Mouse (Mus musculus) heart, adult 2 months (tissue): Measurements from ENCODE around the gene Dnah10. TPM values are rescaled to one million over a fixed set of nuclear protein-coding genes. Genes with fewer than 3 reads are reported as not detected.

ENCODE experiments used
- DNase-seq, 2 experiments: peaks; one replicate each; pipeline ENCODE4 v3.0.0; 2021
- H3K27ac ChIP-seq: fragments of 200-600 bp; 2 replicates; pipeline ENCODE4 v1.8.1; 2022
- H3K27me3 ChIP-seq: fragments of 200-500 bp; 2 replicates; pipeline ENCODE4 v1.6.1; 2012; ENCODE audit warnings: mild to moderate bottlenecking, low read length, inconsistent platforms, mixed read lengths; ENCODE audit not compliant: control insufficient read depth, insufficient read depth
- H3K36me3 ChIP-seq: fragments of 200-500 bp; 2 replicates; pipeline ENCODE4 v1.6.1; 2012; ENCODE audit warnings: low read length, inconsistent platforms; ENCODE audit not compliant: control insufficient read depth, insufficient read depth
- H3K4me1 ChIP-seq: fragments of 200-500 bp; 2 replicates; pipeline ENCODE4 v1.6.1; 2011; ENCODE audit warnings: low read length; ENCODE audit not compliant: control insufficient read depth, insufficient read depth
- H3K4me3 ChIP-seq: fragments of 200-600 bp; 2 replicates; pipeline ENCODE4 v1.8.1; 2022
- H3K79me2 ChIP-seq: fragments of 200-500 bp; replicated peaks from 2 replicates; pipeline ENCODE4 v1.6.1; 2012; ENCODE audit warnings: mild to moderate bottlenecking, inconsistent platforms, low read length, moderate library complexity, mixed read lengths; ENCODE audit not compliant: control insufficient read depth, insufficient read depth
- H3K9ac ChIP-seq: fragments of 200-500 bp; 2 replicates; pipeline ENCODE4 v1.6.1; 2012; ENCODE audit warnings: low read depth, mild to moderate bottlenecking, control low read depth, inconsistent platforms, low read length, mixed read lengths
- CTCF ChIP-seq: fragments of 200-600 bp; IDR thresholded peaks from 2 replicates; pipeline ENCODE4 v1.8.1; 2022; ENCODE audit warnings: antibody characterized with exemption, mild to moderate bottlenecking, moderate library complexity
- EP300 ChIP-seq: fragments of 200-500 bp; IDR thresholded peaks from 2 replicates; pipeline ENCODE4 v1.6.1; 2011; ENCODE audit warnings: low read depth, low read length, control low read depth; ENCODE audit not compliant: insufficient read depth
- POLR2A ChIP-seq: fragments of 200-500 bp; IDR thresholded peaks from 2 replicates; pipeline ENCODE4 v1.6.1; 2011; ENCODE audit warnings: mild to moderate bottlenecking, low read depth, low read length, control low read depth; ENCODE audit not compliant: insufficient read depth
- WGBS: fragments of 180-500 bp; shearing (Covaris S2); methylation state at CpG from one replicate; pipeline ENCODE4 v1.1.7; 2018; 5-methylcytosine and 5-hydroxymethylcytosine counted together
- intact Hi-C: fragments of 180-260 bp; cut with DNase I; formaldehyde crosslinking; loops from one replicate; pipeline ENCODE4 v1.15.1; 2025
- long read RNA-seq: library from polyadenylated mRNA; stranded (forward); transcript quantifications from one replicate; pipeline ENCODE4 v2.0.0, GENCODE M21; 2021
- polyA plus RNA-seq: library from polyadenylated mRNA; depleted of rRNA; stranded (reverse); fragments of >200 nt; gene quantifications from 2 replicates; pipeline ENCODE4 v1.2.3, GENCODE M21; 2012; rRNA removed
- total RNA-seq, 2 experiments: library from RNA; stranded (reverse); gene quantifications; 2 replicates each; pipeline ENCODE4 v1.2.3; 2021

Dnah10 gene
- total RNA-seq (under 1 TPM; 0.02 to 0.10 TPM), polyA plus RNA-seq (0.06 and 0.27 TPM in 2 replicates)
- long read RNA-seq = 0 reads

DNA sequence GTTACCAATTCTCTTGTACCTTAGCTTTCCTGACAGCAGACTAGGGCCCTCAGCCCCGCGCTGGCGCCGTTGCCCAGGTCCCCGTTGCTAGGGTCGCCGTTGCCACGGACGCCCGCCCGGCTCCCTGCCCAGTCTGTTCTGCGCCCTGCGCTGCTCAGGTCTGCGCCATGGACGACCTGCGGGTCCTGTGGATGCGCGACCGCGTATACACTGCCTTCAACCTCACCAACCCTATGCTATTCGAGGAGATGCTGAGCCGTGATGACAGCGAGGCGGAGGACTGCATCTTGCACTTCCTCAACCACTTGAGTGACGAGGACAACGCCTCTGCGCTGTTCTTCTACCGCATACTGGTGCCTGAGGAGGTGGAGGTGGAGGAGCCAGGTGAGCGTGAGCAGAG is at the start of gene Dnah10:
Gene Dnah10 (plus strand): TSS at position 89 of the 400 bp plus-strand sequence.
- DNase-seq = no peak
- intact Hi-C loops = no loop called here
- no peak within 1 kb of the TSS for H3K9ac ChIP-seq
- H3K4me3 ChIP-seq = no peak within 1 kb of the TSS
- no peaks in the 10 kb centered on the region for H3K79me2 ChIP-seq
- 22% methylated on average over 29 of the region's 29 CpGs for WGBS
- H3K27me3 ChIP-seq = no peaks in the 10 kb centered on the region
- H3K4me1 ChIP-seq = no peaks in the 10 kb centered on the region
- TF ChIP-seq EP300 (no peak), POLR2A (no peak), CTCF (no peak)
- no peak within 1 kb of the TSS for H3K27ac ChIP-seq
- H3K36me3 ChIP-seq = no peaks in the 10 kb centered on the region

DNA sequence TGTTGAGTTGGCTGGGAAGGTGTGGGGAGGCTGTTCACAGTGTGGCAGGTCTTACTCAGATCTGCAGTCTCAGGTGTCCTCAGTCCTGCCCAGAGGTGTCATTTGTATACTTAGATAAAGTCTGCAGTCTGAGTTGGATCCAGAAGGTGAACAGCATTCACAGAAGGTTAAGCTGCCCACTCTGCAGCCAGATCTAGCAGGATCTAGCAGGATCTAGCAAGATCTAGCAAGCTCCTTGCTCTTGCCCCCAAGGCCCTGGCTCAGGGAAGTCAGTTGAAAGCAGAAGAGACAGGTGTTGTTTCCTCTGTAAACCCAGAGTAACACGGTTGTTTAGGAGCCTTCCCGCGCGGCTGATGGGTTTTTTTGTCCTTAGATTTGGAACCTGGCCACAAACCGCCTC is 11.1 kb upstream of the Dnah10 start:
- no peaks in the 10 kb centered on the region; the same call in 1 of the 2 replicates for H3K4me1 ChIP-seq
- H3K79me2 ChIP-seq = peaks cover 2% of the 10 kb centered on the region; the same call in 1 of the 2 replicates
- TF ChIP-seq POLR2A = no peak
- TF ChIP-seq CTCF = no peak
- TF ChIP-seq EP300 = no peak
- no peaks in the 10 kb centered on the region for H3K36me3 ChIP-seq
- no peak for DNase-seq
- intact Hi-C loops = no loop called here
- no peak overlapping the region for H3K4me3 ChIP-seq
- H3K27me3 ChIP-seq = no peaks in the 10 kb centered on the region
- WGBS = 77% methylated on average over 5 of the region's 5 CpGs
- H3K9ac ChIP-seq = no peak overlapping the region
- no peak overlapping the region for H3K27ac ChIP-seq

DNA sequence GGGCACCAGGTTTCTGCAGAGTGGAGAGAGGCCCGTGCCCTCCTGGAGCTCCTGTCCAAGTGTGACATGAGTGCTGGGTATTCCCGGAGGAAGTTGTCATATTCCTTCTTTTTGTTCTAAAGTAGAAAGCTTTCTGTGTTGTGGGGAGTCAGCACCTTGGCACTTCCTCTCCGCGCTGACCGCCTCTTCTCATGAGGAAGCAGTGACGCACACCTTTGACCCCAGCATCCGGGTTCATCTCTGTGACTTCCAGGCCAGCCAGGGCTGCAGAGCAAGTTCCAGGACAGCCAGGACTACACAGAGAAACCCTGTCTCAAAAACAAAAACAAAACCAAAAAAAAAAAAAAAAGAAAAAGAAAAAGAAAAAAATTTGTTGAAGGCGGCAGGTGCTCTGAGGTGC is 9.8 kb upstream of the Dnah10 start:
- Histone ChIP-seq H3K4me3 (no peak overlapping the region), H3K27ac (peak overlapping the region; percentile 57), H3K27me3 (no peaks in the 10 kb centered on the region), H3K79me2 (peaks cover 2% of the 10 kb centered on the region; the same call in 1 of the 2 replicates), H3K9ac (no peak overlapping the region), H3K36me3 (no peaks in the 10 kb centered on the region), H3K4me1 (no peaks in the 10 kb centered on the region; the same call in 1 of the 2 replicates)
- 49% methylated on average over 8 of the region's 8 CpGs for WGBS
- peak; percentile 30 to 43 for DNase-seq
- intact Hi-C loops = no loop called here
- TF ChIP-seq CTCF (no peak), POLR2A (no peak), EP300 (no peak)

DNA sequence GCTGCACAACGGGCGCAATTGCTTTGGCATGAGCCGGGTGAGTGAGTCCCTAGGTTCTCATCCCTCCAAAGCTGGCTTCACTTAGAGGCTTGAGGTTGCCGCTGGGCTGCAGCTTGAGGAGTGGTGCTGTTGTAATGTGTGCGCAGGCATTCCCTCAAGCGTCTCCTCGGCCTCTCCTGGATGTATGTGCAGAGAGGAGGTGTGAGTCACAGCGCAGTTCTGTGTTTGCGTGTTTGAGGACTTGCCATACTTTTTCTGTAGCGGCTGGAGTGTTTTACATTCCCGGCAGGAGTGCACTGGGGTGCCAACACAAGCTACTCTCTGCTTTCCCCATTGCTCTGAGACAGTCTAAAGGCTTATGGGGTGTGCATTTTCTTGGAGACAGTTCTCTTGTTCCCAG is 6.9 kb upstream of the Dnah10 start:
- Histone ChIP-seq H3K27ac (no peak overlapping the region), H3K4me1 (no peaks in the 10 kb centered on the region; the same call in 1 of the 2 replicates), H3K36me3 (no peaks in the 10 kb centered on the region), H3K9ac (no peak overlapping the region), H3K27me3 (no peaks in the 10 kb centered on the region), H3K79me2 (no peaks in the 10 kb centered on the region), H3K4me3 (no peak overlapping the region)
- TF ChIP-seq POLR2A = no peak
- no peak for TF ChIP-seq EP300
- no peak for TF ChIP-seq CTCF
- 97% methylated on average over 11 of the region's 11 CpGs for WGBS
- intact Hi-C loops = no loop called here
- no peak for DNase-seq

DNA sequence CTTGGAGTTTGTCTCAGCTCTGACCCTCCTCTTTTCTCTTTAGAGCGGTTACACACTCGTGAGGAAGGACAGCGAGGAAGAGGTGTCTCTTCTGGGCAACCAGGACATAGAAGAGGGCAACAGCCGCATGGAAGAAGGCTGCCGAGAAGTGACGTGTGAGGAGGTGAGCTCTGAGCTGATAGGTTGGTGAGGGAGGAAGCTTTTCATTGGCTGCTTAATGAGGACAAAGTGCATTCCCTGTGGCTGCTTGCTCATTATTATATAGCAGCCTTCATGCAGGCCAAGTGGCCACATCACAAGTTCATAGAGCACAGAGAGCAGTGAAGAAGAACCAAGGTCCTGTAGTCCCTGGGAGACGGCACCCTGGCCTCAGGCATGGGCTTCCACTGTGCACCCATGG is 6.5 kb upstream of the Dnah10 start:
- Histone ChIP-seq H3K79me2 (no peaks in the 10 kb centered on the region), H3K36me3 (no peaks in the 10 kb centered on the region), H3K4me3 (no peak overlapping the region), H3K4me1 (no peaks in the 10 kb centered on the region; the same call in 1 of the 2 replicates), H3K27ac (no peak overlapping the region), H3K27me3 (no peaks in the 10 kb centered on the region), H3K9ac (no peak overlapping the region)
- no peak for DNase-seq
- intact Hi-C loops = no loop called here
- TF ChIP-seq CTCF (no peak), POLR2A (no peak), EP300 (no peak)
- WGBS = 88% methylated on average over 7 of the region's 7 CpGs

DNA sequence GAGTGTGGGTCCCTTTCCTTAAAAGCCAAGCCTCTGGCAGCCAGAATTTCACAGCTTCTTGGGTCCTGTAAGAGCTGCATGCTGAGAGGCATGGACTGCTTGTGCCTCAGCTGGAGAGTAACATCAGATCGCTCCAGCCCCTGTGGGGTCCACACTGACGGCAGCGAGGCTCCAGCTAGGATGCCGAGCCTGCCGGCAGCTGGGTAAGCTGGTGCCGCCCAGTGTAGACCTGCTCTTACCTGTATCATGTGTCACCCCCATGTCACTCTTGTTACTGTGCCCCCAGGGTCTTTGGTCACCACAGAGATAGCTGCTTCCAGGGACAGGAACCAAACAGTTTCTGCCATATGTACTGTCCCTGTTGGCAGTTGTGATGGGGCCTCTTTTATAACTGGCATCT is 1.8 kb upstream of the Dnah10 start:
- Histone ChIP-seq H3K27me3 (no peaks in the 10 kb centered on the region), H3K4me1 (no peaks in the 10 kb centered on the region), H3K27ac (no peak overlapping the region), H3K79me2 (no peaks in the 10 kb centered on the region), H3K36me3 (no peaks in the 10 kb centered on the region), H3K4me3 (no peak overlapping the region), H3K9ac (no peak overlapping the region)
- DNase-seq = no peak
- 89% methylated on average over 6 of the region's 6 CpGs for WGBS
- intact Hi-C loops = no loop called here
- TF ChIP-seq EP300 (no peak), CTCF (no peak), POLR2A (no peak)
